Mouse (Mus musculus) retina, embryonic 14.5 days (tissue): ENCODE data around the gene Rab11fip4.

ENCODE experiments used
- DNase-seq: peaks from one replicate; pipeline ENCODE4 v3.0.0-alpha.2; 2015; ENCODE audit warnings: low spot score

The Rab11fip4 gene

DNA sequence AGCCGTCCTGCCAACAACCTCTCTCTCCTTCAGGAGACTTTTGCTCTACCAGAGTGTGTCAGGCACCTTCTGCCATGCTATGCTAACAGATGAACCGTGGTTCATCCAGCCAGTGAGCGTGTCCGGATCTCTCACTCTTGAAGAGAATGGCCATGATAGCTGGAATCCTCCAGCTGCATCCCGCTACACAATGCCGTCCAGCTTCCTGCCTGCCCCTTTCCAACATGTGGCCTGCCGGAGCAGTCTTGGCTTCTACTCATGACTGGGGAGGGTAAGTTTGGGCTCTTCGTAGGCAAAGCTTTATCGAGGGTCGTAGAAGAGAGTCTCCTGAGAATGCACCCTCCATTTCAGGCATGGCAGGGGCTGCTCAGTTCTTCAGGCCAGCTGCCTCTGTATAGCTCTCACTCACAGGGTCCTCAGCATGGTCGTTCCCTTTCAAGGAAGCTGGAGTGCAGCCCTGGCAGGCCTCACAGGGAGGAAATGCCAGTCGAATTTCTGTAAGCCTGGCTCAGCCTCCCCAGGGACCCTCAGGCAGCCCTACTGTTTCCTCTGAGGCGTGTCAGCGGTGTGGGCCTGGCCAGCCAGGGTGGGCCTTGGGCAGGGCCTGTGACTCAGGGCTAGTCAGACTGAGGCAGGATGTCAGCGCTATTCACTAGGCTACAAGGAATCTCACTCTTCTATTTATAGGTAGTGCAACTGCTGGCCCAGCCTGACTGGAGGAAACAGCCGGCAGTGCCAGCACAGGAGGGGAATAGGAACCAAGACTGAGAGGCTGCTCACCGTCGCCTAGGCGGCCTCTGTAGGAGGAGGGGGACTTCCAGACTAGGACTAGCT is 147.9 kb downstream of the Rab11fip4 start:
- DNase-seq: no peak

GRCm38 (mm10) chr11:79740740-79741512 is 149.9 kb downstream of the Rab11fip4 start:
- no peak for DNase-seq

GRCm38 (mm10) chr11:79746552-79747102 is 155.6 kb downstream of the Rab11fip4 start:
- no peak for DNase-seq
